Mouse (Mus musculus) hindbrain, embryonic 16.5 days (tissue): ENCODE measurements around the gene Gm49673. TPM values are rescaled to one million over a fixed set of nuclear protein-coding genes. Genes with fewer than 3 reads are reported as not detected.
"Not testable (repeated sequence)": the region's sequence is repeated elsewhere in the genome, so short reads cannot be mapped to it uniquely, and the experiment has no call there.

Experiments used
- ATAC-seq: fragments of 200-750 bp; cut with Nextera tagmentation; 2 replicates; pipeline ENCODE4 v1.8.0; 2017; ENCODE audit warnings: moderate TSS enrichment, moderate library complexity
- H3K27ac ChIP-seq: fragments of 300-500 bp; sonication (generic); 2 replicates; pipeline ENCODE4 v1.5.1; 2014; ENCODE audit warnings: low read depth, mild to moderate bottlenecking, control low read depth, low read length, moderate library complexity
- H3K27me3 ChIP-seq: fragments of 300-500 bp; sonication (generic); replicated peaks from 2 replicates; pipeline ENCODE4 v1.6.1; 2014; ENCODE audit warnings: low read length; ENCODE audit not compliant: control insufficient read depth, insufficient read depth
- H3K36me3 ChIP-seq: fragments of 300-500 bp; sonication (generic); 2 replicates; pipeline ENCODE4 v1.6.1; 2014; ENCODE audit warnings: mild to moderate bottlenecking, low read length, moderate library complexity, mixed read lengths; ENCODE audit not compliant: control insufficient read depth, insufficient read depth
- H3K4me1 ChIP-seq: fragments of 300-500 bp; sonication (generic); 2 replicates; pipeline ENCODE4 v1.6.1; 2014; ENCODE audit warnings: low read depth, low read length; ENCODE audit not compliant: control insufficient read depth, insufficient read depth
- H3K4me2 ChIP-seq: fragments of 300-500 bp; sonication (generic); 2 replicates; pipeline ENCODE4 v1.6.1; 2014; ENCODE audit warnings: mild to moderate bottlenecking, low read length, control low read depth, moderate library complexity
- H3K4me3 ChIP-seq: fragments of 300-500 bp; sonication (generic); 2 replicates; pipeline ENCODE4 v1.5.1; 2014; ENCODE audit warnings: mild to moderate bottlenecking, low read length, control low read depth, moderate library complexity
- H3K9ac ChIP-seq: fragments of 300-500 bp; sonication (generic); 2 replicates; pipeline ENCODE4 v1.6.1; 2014; ENCODE audit warnings: low read depth, mild to moderate bottlenecking, control low read depth, low read length, moderate library complexity
- H3K9me3 ChIP-seq: fragments of 300-500 bp; sonication (generic); 2 replicates; pipeline ENCODE4 v1.6.1; 2014; ENCODE audit warnings: mild to moderate bottlenecking, low read length, moderate library complexity; ENCODE audit not compliant: control insufficient read depth
- WGBS: fragments of 180-500 bp; shearing (Covaris S2); extraction: QIAGEN DNeasy Blood & Tissue Kit; methylation state at CpG from one replicate; pipeline ENCODE4 v1.1.7; 2014; 5-methylcytosine and 5-hydroxymethylcytosine counted together
- polyA plus RNA-seq: library from polyadenylated mRNA; unstranded; fragments of >200 nt; fragmentation: Nextera tagmentation; extraction: Ambion mirVana; gene quantifications from 2 replicates; pipeline ENCODE4 v1.2.1, GENCODE M21; 2015

Gm49673 gene
- 0.50 TPM in 1 of 2 replicates, not detected in the other for polyA plus RNA-seq

GRCm38 (mm10) chr17:8147439-8148316 is at the start of gene Gm49673, which contains the start of gene Rnaset2a:
Gene Gm49673 (minus strand): TSS chr17:8147788.
Gene Rnaset2a (minus strand): TSS chr17:8148097.
- ATAC-seq, result peak; percentile 97
- peak within 1 kb of the TSS; percentile 62 for H3K9ac ChIP-seq
- H3K4me3 ChIP-seq, result peak within 1 kb of the TSS; percentile 51
- H3K4me1 ChIP-seq, H3K9me3 ChIP-seq, H3K36me3 ChIP-seq, H3K27ac ChIP-seq, H3K27me3 ChIP-seq: not testable (repeated sequence)
- peak within 1 kb of the TSS; percentile 65 for H3K4me2 ChIP-seq
- WGBS, result under 1% methylated on average over 22 of the region's 67 CpGs

GRCm38 (mm10) chr17:8195685-8196376 is 48.2 kb upstream of the Gm49673 start:
- Histone ChIP-seq H3K4me2 (no peak overlapping the region), H3K4me1 (no peaks in the 10 kb centered on the region), H3K27me3 (no peaks in the 10 kb centered on the region), H3K27ac (no peak overlapping the region), H3K4me3 (no peak overlapping the region), H3K9ac (no peak overlapping the region), H3K9me3 (no peaks in the 10 kb centered on the region), H3K36me3 (peaks cover 11% of the 10 kb centered on the region)
- WGBS, result 91% methylated on average over 8 of the region's 8 CpGs
- no peak for ATAC-seq

DNA sequence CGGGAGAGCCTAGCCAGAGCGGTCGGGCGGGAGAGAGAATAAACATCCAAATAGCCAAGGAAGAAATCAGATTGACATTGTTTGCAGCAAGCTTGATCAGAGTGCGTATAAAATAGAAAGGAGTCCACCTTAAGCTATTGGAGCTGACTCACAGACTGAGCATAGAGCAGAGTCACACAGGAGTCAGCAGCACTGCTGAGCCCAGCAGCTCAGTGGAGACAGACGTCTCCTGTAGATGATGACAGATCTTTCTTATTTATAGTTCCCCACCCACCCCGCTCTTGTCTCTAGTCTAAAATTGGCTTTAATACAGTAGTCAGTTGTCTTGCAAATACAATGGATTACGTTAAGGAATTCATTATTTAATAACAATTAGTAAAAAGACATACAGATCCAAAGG is 46.1 kb upstream of the Gm49673 start:
- no peak overlapping the region for H3K4me2 ChIP-seq
- WGBS, result 89% methylated on average over 8 of the region's 8 CpGs
- H3K27me3 ChIP-seq, result no peaks in the 10 kb centered on the region
- peaks cover 17% of the 10 kb centered on the region for H3K36me3 ChIP-seq
- no peak overlapping the region for H3K4me3 ChIP-seq
- no peak for ATAC-seq
- no peak overlapping the region for H3K27ac ChIP-seq
- H3K9ac ChIP-seq, result no peak overlapping the region
- H3K4me1 ChIP-seq, result no peaks in the 10 kb centered on the region
- H3K9me3 ChIP-seq, result no peaks in the 10 kb centered on the region

DNA sequence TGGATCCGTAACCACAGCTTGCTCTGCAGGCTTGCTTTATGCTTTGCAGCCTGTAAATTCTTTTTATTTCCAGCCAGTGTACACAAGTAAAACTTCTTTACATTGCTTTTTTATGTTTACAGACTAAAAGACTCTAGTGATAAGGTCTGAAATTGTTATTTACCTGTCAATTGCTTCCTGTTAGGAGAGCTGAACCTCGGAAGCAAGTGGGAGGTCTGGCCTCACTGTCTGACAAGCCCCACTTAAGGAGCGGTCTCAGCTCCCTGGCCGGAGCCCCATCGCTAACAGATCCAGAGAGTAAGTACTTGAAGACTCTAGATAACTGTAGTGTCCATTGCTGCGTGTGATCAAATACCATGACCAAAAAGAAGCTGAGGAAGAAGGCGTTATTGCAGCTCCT is 36.6 kb upstream of the Gm49673 start:
- H3K4me2 ChIP-seq, result no peak overlapping the region
- no peaks in the 10 kb centered on the region for H3K4me1 ChIP-seq
- no peaks in the 10 kb centered on the region for H3K27me3 ChIP-seq
- no peaks in the 10 kb centered on the region for H3K9me3 ChIP-seq
- no peak overlapping the region for H3K27ac ChIP-seq
- 95% methylated on average over 7 of the region's 7 CpGs for WGBS
- no peak overlapping the region for H3K4me3 ChIP-seq
- H3K9ac ChIP-seq, result no peak overlapping the region
- no peak for ATAC-seq
- peaks cover 26% of the 10 kb centered on the region for H3K36me3 ChIP-seq

DNA sequence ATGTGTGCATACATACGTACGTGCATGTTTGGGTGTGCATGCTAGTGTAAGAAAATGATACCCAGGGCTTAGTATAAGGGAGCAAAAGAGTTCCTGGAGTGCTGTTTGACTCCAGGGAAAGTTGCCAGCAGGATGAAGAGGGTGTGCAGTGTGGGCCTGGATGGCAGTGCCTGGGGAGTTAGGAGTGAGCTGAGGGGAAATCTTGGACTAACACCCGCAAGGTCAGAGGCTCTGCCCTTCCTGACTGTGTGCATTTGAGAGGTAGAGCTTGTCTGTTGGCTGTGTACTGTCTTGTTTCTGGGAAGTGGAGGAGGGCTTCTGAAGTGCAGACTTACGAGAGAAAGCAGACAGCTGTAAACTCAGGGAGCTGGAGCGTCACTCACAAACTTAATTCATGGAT is 36.2 kb upstream of the Gm49673 start:
- H3K9me3 ChIP-seq, result no peaks in the 10 kb centered on the region
- no peaks in the 10 kb centered on the region for H3K27me3 ChIP-seq
- H3K4me3 ChIP-seq, result no peak overlapping the region
- H3K4me2 ChIP-seq, result no peak overlapping the region
- H3K9ac ChIP-seq, result no peak overlapping the region
- no peak for ATAC-seq
- H3K27ac ChIP-seq, result no peak overlapping the region
- 89% methylated on average over 5 of the region's 5 CpGs for WGBS
- no peaks in the 10 kb centered on the region for H3K4me1 ChIP-seq
- H3K36me3 ChIP-seq, result peaks cover 23% of the 10 kb centered on the region

DNA sequence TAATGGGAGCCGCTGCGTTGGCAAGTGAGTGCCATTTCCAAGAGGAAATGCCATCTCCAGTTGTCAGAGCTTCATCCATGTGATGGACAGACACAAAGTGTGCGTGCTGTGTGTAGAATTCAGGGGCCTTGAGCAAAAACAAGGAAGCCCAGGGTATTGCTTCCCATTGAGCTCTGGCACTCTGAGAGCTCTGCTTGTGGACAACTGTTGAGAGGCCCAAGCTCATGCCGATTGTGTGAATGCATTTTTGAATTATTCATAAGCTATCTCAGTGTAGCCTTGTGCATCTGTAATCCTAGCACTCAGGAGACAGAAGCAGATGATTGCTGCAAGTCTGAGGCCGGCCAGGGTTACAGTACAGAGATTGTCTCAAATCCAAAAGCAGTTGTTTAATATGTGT is 29.5 kb upstream of the Gm49673 start:
- Histone ChIP-seq H3K9ac (no peak overlapping the region), H3K4me2 (no peak overlapping the region), H3K4me3 (no peak overlapping the region), H3K27me3 (no peaks in the 10 kb centered on the region), H3K4me1 (no peaks in the 10 kb centered on the region), H3K27ac (no peak overlapping the region; the same call in 1 of the 2 replicates), H3K36me3 (peaks cover 16% of the 10 kb centered on the region), H3K9me3 (no peaks in the 10 kb centered on the region)
- WGBS, result 39% methylated on average over 5 of the region's 5 CpGs
- ATAC-seq, result peak; percentile 80

- Histone ChIP-seq H3K36me3 (peaks cover 27% of the 10 kb centered on the region), H3K4me2 (no peak overlapping the region), H3K9me3 (no peaks in the 10 kb centered on the region), H3K4me1 (no peaks in the 10 kb centered on the region), H3K4me3 (no peak overlapping the region), H3K27ac (no peak overlapping the region), H3K9ac (no peak overlapping the region), H3K27me3 (no peaks in the 10 kb centered on the region)
- WGBS, result 73% methylated on average over 4 of the region's 4 CpGs
- ATAC-seq, result no peak
These were observed 23.5 kb upstream of the Gm49673 start for GRCm38 (mm10) chr17:8171081-8171480.

GRCm38 (mm10) chr17:8170331-8170730 is 22.7 kb upstream of the Gm49673 start:
- Histone ChIP-seq H3K9me3 (no peaks in the 10 kb centered on the region), H3K36me3 (peaks cover 23% of the 10 kb centered on the region), H3K27ac (no peak overlapping the region), H3K4me2 (no peak overlapping the region), H3K9ac (no peak overlapping the region), H3K4me3 (no peak overlapping the region), H3K27me3 (no peaks in the 10 kb centered on the region), H3K4me1 (no peaks in the 10 kb centered on the region)
- 95% methylated on average over 7 of the region's 7 CpGs for WGBS
- no peak for ATAC-seq

- not testable (repeated sequence) for H3K27ac ChIP-seq, H3K4me2 ChIP-seq, ATAC-seq, H3K9ac ChIP-seq, H3K27me3 ChIP-seq, H3K4me3 ChIP-seq, H3K4me1 ChIP-seq, H3K9me3 ChIP-seq
- peaks cover 17% of the 10 kb centered on the region for H3K36me3 ChIP-seq
- 83% methylated on average over 6 of the region's 8 CpGs for WGBS
These were observed 19.8 kb upstream of the Gm49673 start for GRCm38 (mm10) chr17:8167436-8167835.
